Mouse (Mus musculus) kidney, adult 9 months (tissue): ENCODE results near the gene Tril.

Source experiments
- DNase-seq: peaks from one replicate; pipeline ENCODE4 v3.0.0; 2022

The Tril gene

DNA sequence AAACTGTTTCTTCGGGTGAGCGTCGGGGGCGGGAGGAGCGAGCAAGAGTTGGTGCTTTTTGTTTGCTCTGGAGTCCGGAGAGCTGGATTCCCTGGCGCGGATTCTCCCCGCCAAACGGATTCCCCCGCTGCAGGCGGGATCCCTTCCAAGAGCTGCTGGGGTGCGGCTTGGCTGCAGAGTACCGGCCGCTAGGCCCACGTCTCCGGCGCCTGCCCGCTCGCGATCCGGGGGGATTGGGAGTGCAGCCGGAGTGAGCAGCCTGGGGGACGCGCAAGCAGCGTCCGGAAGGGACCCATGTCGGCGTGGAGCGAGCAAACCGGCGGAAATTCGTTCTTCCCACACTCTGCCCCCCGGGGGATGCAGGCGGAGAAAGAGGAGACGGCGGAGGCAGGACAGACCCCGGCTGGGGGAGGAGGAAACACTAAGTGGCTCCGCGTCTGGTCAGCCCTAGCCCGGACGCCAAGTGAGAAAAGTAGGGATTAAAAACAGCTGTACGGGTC lies at the start of gene Tril:
TSS of gene Tril (minus strand) at position 345 of the 500 bp plus-strand sequence.
- peak; percentile 56 for DNase-seq

DNA sequence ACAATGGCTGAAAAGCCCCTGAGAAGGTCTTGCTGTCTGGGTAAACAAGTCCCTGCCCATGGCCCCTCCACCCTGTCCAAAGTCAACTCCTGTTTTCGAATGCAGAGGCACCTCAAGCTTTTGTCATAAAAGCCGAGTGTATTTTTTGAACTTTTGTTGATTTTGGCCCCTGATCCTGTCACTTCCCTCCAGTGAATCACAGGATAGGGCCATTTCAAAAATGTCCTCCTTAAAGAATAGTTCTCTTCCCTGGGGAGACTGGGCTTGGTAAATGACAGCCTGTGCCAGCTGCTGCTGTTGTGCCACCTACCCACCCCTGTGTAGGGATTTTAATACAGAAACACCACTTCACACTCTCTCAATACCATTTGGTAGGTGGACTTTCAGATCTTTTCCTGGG lies 42.4 kb upstream of the Tril start:
- DNase-seq, result no peak

DNA sequence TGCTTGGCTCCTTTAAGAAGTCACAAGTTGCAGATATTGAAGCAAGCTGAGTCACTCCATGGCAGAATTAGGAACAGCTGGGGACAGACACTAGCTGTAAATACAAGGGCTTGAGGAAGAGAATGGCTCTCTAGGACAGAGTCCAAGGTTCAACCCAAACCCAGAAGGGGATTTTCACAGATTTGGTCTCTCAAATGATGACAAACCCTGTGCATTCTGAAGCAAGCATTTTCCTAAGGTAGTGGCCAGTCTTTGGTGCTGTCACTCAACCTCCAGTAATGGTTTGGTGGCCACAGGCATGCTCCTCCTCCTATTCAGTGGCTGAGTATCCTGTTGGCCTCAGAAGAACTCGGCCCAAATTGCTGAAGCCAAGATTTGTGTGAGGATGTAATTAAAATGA lies 38.5 kb upstream of the Tril start:
- DNase-seq, result no peak

- DNase-seq, result no peak
Measured at GRCm38 (mm10) chr6:53857822-53858221, 37.2 kb upstream of the Tril start.

- DNase-seq, result no peak
Measured at GRCm38 (mm10) chr6:53856775-53857174, 36.1 kb upstream of the Tril start.

GRCm38 (mm10) chr6:53854971-53855856 lies 34.6 kb upstream of the Tril start:
- no peak for DNase-seq

DNA sequence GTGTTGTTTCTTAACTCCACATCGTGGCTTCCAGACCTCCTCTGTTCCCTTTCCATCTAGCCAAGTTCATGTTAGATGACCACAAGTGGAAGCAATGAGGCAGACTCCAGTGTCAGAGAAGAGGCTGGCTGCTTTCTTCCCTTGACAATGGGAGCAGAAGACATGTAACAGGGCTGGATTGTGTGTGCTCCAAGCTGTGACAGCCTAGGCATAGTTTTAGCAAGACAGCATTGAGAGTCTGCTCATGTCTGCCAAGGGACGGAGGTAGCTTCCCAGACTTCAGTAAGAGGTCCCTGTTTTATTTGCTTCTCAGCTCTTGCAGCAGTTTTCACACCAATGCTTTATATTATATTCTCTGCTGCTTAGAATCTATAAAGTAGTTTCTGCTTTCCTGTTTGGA lies 33.6 kb upstream of the Tril start:
- DNase-seq, result no peak

- DNase-seq, result peak; percentile 46
Measured at GRCm38 (mm10) chr6:53853546-53853945, 32.9 kb upstream of the Tril start.

DNA sequence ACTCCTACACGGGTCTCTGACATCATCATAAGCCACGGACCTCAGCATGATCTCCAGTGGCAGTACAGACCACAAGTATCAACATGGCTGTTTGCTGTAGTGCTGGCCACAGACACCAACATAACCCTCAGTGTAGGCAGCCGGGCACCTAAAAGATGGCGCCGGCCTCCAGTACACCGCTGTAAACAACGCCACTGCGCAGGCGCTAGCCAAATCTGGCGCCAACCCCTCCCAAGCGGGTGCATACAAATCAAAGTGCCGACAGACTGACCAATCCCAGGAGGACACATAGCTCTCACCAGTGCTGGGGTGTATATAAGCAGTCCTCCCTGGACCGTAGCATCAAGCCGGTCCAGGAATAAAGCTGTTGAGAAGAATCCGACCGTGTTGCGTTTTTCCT lies 24.0 kb upstream of the Tril start:
- DNase-seq, result no peak

DNA sequence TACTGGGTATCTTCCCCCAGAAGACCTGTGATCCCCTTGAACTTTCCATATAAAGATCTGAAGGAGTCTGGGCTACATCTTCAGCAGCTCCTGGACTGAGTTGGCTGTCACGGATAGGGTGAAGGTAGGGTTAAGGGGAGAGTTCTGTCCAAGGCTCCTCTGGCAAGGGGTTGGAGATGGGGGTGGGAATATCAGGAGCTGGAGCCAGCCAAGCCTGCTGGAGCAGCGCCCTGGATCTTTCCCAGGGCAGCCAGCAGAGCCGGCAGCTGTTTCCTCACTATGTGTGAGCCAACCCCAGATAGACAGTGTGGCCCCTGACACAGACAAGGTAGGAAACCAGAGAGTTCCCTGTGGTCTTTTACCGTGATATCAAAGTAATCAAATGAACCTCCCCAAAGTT lies 4.6 kb upstream of the Tril start:
- no peak for DNase-seq

- DNase-seq, result peak; percentile 19
Measured at GRCm38 (mm10) chr6:53821041-53821501, 441 bp upstream of the Tril start.

- no peak for DNase-seq
Measured at GRCm38 (mm10) chr6:53819761-53820485, 707 bp downstream of the Tril start.

DNA sequence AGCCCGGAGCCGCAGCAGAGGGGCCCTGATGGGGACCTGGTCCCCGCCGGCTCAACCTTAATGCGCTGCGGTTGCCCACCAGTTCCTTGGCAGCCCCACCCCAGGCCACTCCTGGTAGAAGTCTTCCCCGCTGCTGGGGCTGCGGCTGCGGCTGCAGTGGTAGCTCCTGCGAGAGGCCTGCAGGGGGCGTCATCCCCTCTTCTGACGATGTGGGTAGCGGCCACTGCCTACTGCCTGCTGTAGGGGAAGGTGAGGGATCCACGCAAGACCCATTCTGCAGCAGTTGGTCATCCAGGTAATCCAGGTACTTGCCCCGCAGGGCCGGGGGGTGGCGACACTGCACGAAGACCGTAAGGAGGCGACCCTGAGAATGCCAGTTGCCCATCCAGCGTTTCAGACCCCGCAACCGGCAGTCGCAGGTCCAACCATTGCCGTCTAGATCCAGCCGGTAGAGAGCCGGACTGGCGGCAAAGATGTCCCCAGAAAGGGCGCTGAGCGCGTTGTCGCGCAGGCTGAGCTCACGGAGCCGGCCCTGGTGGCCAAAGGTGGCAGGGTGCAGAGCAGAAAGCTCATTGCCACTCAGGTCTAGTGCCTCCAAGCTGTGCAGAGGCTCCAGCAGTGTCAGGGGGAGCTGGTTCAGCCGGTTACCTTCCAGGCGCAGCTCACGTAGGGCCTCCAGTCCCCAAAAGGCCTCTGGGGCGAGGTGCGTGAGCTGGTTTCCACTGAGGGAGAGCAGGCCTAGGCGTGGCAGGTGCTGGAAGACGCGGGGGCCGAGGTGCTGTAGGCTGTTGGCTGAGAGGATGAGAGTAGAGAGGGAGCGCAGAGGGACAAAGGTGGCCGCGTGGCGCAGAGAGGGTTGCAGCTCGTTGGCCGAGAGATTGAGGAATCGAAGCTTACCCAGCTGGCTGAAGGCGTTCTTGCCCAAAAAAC lies 1.6 kb downstream of the Tril start:
- DNase-seq, result no peak

DNA sequence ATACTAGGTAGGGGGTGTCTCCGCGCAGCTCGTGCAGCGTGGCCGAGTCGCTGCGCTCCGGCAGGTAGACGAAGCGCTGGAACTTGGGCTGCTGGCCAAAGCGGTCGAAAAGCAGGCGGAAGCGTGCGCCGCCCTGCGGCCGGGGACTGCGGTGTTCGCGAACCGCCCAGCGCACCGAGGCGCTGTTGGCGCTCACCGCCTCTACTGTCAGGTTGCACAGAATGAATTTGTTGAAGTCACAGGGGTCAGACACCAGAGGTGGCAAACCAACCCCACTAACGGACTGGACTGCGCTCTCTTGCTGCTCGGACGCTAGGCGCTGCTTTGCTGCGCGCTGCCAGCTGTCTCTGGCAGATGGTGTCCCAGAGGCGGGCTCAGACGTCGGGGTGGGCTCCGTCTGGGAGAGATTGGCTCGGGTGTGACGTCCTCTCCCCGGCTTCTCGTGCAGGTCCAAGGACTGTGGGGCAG lies 2.3 kb downstream of the Tril start:
- peak; percentile 66 for DNase-seq

DNA sequence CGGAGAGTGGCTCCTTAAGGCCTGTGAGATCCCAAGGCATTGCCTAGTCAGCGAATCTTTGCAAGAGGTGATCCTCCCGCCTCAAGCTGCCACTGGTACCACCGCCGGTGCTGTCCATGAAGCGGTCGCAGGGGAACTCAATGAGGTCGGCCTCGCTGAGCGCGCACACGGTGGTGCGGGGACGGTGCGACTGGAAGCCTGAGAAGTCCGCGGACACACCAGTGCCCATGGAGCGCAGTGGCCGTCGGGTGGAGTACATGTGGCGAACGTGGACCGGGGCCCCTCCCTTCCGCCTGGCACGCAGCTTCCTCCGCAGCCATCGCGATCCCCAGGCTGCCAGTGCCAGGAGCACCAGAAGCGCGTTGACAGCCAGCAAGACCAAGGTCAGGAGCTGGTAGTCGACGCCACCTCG lies 2.9 kb downstream of the Tril start:
- no peak for DNase-seq

GRCm38 (mm10) chr6:53816661-53817060 lies 4.0 kb downstream of the Tril start:
- no peak for DNase-seq

DNA sequence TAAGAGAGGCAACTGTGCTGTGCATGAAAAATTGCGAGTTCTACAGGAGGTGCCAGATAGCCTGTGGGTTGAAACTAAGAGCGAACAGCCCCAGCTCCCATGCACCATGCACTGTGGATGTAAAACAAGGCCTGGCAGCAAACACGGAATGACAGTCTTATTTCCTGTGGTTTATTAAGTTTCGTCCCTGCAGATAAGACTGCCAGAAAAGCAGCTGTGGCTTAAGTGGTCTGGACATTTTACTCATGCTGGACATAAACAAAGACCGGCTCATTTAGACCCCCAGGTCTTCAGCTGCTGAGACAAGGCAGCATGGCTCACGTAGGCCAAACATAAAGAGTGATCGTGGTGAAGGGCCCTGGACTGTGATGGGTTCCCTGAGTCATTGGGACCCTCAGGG lies 4.9 kb downstream of the Tril start:
- no peak for DNase-seq

- no peak for DNase-seq
Measured at GRCm38 (mm10) chr6:53814214-53814613, 6.4 kb downstream of the Tril start.

DNA sequence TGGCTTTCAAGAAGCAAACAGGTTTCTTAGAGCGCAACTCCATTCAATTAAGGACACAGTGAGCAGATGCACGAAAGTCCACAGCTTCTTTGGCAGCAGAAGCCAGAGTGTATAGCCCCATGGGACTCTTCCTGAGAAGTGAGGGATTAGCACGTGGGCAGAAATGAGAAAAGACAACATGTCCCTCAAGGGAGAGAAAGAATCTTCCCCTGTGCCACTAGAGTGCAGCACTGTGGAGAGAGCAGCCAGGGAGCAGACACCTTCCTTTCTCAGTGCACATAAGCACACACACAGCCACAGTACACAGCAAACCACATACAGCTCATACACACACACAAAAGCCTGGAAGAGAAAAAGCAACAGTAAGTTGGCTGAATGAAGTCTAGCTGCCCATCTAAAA lies 8.4 kb downstream of the Tril start:
- no peak for DNase-seq

DNA sequence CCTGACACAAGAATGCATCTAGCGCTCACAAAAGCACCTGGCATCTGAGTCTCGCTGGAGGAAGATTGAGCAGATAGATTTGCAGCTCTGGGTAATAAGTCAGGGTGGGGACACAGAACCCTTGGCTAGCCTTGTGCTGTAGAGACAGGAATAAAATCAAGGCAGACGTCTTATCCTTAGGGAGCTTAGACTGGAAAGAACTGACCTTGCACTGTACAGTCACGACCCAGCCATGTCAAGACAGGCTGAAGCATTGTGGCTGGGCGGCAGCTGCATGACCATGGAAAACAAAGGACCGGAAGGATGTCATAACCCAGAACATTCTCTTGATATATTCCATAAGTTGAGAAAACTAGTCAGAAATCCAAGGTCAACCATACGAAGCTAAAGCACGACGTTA lies 11.8 kb downstream of the Tril start:
- DNase-seq, result peak; percentile 30

- no peak for DNase-seq
Measured at GRCm38 (mm10) chr6:53807185-53807584, 13.4 kb downstream of the Tril start.

DNA sequence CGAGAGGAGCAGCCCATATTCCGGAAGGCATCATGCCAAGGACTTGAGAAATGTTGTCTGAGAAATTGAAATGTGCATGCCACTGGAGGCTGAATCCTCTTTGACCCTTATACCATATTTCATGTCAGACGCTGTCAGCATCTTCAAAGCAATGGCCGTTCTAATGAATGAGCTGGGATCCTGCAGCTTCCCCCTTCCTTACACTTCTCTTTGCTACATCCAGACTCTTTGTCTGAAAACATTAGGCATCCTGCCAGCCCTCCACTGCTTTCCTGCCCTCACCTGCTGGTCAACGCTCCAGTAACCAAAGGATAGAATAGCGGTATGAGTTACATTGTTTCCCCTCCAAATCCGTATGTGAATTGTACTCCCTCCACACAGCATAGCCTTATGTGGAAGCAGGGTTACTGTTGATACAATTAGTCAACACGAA lies 14.0 kb downstream of the Tril start:
- DNase-seq, result no peak

DNA sequence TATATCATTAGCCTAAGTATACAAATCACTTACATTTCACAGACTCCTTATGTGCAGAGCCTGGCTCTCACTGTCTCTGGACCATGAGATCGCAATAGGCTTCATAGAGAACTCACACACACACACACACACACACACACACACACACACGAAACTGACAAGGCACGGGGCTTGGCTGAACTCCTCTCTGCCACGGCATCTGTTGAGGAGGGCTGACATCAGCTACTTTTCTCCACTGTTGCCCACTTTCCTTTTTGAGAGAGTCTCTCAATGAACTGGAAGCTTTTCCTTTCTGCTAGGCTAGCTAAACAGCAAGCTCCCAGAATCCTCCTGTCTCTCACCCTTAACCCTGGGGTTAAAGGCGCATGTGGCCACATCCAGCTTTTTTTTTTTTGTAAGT lies 14.6 kb downstream of the Tril start:
- DNase-seq, result no peak
